Mouse (Mus musculus): ENCODE results near the gene Syne3. TPM values are rescaled to one million over a fixed set of nuclear protein-coding genes. Genes with fewer than 3 reads are reported as not detected.

The Syne3 gene
- polyA plus RNA-seq, 1 experiment from 2014 or later, result 0.49 TPM

DNA sequence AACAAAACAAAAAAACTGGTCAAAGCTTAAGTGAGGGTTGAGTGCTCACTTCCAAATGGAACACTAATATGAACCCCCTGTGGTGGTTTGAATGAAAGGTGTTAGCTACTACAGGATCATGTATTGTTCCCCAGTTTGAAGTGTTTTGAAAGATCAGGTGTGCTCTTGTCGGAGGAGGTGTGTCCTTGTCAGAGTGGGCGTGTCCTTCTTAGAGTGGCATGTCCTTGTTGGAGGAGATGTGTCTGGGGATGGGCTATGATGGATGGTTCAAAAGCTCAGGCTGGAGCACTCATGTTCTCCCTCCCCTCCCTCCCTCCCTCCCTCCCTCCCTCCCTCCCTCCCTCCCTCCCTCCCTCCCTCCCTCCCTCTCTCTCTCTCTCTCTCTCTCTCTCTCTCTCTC, 61.7 kb downstream of the Syne3 start:
- WGBS, result 76% methylated on average over 2 of the region's 2 CpGs
- no peak overlapping the region for H3K27ac ChIP-seq
- no peaks in the 10 kb centered on the region for H3K9me3 ChIP-seq
- H3K27me3 ChIP-seq (replicated peaks), result no peaks in the 10 kb centered on the region
- no peak for ATAC-seq (replicated peaks)
- H3K4me1 ChIP-seq, result no peaks in the 10 kb centered on the region
- H3K4me2 ChIP-seq, result no peak overlapping the region
- H3K9ac ChIP-seq, result no peak overlapping the region
- H3K36me3 ChIP-seq (replicated peaks), result no peaks in the 10 kb centered on the region
- H3K4me3 ChIP-seq, result no peak overlapping the region

DNA sequence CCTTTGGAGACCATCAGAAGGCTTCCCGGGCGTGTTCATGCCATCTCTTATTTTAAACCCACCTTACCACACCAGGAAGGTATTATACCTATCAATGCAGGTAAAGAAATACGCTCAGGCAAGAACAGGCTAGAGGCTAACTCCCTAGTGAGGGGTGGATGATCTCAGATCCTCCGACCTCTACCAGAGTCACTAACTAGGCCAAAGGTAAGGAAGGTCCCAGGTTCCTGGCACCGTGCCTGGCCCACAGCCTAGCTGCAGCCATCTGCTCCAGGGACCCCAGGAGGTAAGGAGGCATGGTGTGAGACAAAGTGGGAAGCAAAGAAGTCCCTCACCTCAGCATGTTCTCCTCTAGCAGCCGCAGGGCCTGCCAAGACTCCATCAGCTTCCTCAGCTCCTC, 63.4 kb downstream of the Syne3 start:
- Histone ChIP-seq H3K27me3 (replicated peaks) (no peaks in the 10 kb centered on the region; the same call in 1 of the 2 replicates), H3K4me3 (no peak overlapping the region), H3K9me3 (no peaks in the 10 kb centered on the region), H3K4me1 (no peaks in the 10 kb centered on the region), H3K27ac (no peak overlapping the region), H3K36me3 (replicated peaks) (no peaks in the 10 kb centered on the region), H3K9ac (no peak overlapping the region), H3K4me2 (no peak overlapping the region)
- WGBS, result 92% methylated on average over 6 of the region's 6 CpGs
- no peak for ATAC-seq (replicated peaks)

DNA sequence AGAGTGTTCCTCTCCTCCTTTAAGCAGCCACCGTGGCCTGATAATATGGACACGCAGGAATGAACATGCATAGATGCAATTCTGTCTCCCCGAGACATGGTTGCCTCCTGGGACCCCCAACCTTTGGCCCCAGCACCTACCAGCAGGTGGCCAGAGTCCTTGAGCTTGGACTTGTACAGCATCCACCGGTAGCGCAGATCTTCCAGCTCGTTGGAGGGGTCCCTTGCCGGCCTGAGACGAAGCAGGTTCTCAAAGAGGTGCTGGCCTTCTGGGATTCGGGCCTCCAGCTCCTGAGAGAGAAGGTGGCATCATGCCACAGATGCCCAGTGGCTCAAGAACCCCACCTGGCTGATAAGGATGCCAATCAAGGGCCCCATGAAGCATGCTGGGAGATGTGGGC, 69.1 kb downstream of the Syne3 start:
- Histone ChIP-seq H3K4me3 (no peak overlapping the region), H3K9ac (no peak overlapping the region), H3K4me1 (peaks cover 5% of the 10 kb centered on the region; the same call in 1 of the 2 replicates), H3K9me3 (no peaks in the 10 kb centered on the region), H3K36me3 (replicated peaks) (no peaks in the 10 kb centered on the region), H3K27ac (no peak overlapping the region), H3K4me2 (no peak overlapping the region), H3K27me3 (replicated peaks) (no peaks in the 10 kb centered on the region; the same call in 1 of the 2 replicates)
- no peak for ATAC-seq (replicated peaks)
- 85% methylated on average over 9 of the region's 9 CpGs for WGBS

DNA sequence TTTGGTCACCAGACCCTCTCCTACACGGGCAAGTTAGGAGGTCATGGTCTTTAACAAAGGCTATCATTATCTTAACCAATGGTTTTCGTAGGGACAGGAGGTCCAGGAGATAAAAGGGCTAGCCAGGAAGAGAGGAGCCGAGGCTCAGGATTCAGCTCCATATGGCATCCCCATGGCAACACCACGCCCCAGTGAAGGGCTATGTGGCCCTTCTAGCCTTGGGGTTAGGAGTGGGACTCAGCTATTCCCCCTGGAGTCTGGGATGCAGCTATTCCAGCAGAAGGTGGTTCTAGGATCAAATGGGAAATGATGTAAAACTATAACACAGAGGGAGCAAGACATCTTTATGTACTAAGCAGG, 69.6 kb downstream of the Syne3 start:
- H3K4me3 ChIP-seq, result no peak overlapping the region
- no peak overlapping the region for H3K27ac ChIP-seq
- no peak overlapping the region for H3K4me2 ChIP-seq
- no peak overlapping the region for H3K9ac ChIP-seq
- ATAC-seq (replicated peaks), result peak; percentile 27; the same call in 1 of the 2 replicates
- WGBS, result 12% methylated on average over 4 of the region's 4 CpGs
- H3K9me3 ChIP-seq, result no peaks in the 10 kb centered on the region
- H3K27me3 ChIP-seq (replicated peaks), result no peaks in the 10 kb centered on the region; the same call in 1 of the 2 replicates
- peaks cover 5% of the 10 kb centered on the region; the same call in 1 of the 2 replicates for H3K4me1 ChIP-seq
- no peaks in the 10 kb centered on the region for H3K36me3 ChIP-seq (replicated peaks)

DNA sequence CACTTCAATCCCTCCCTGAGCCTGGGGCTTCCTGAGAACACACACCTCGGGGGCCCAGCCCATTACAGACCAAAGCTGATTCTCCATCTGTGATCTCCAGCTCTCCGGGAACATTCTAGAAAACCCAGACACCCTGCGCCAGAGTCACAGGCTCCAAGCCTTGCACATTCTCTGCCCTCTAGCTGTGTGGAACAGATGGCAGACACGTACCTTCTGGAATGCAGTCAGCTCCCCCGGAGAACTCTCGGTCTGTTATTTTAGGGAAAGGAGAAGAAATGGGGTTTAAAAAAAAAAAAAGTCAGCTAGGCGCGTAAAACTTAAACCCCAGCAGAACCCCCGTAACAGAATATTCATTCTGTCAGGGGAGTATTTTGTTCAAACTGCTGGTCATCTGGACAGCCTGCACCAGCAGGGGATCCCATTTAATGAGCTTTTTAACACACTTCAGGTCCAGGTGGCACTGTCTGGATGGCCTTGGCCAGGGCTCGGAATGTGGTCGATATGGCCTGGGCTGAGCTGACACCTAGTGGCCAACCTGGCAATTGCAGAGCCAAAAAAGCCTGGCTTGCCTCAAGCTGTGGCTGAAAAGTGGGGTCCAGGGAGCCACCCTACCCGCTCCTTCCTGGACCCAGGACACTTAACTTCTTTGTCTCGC, 70.1 kb downstream of the Syne3 start:
- H3K4me2 ChIP-seq, result no peak overlapping the region
- no peaks in the 10 kb centered on the region; the same call in 1 of the 2 replicates for H3K27me3 ChIP-seq (replicated peaks)
- ATAC-seq (replicated peaks), result peak; percentile 88
- no peaks in the 10 kb centered on the region for H3K9me3 ChIP-seq
- H3K9ac ChIP-seq, result no peak overlapping the region
- H3K4me3 ChIP-seq, result no peak overlapping the region
- no peaks in the 10 kb centered on the region for H3K36me3 ChIP-seq (replicated peaks)
- 29% methylated on average over 13 of the region's 13 CpGs for WGBS
- H3K27ac ChIP-seq, result no peak overlapping the region
- H3K4me1 ChIP-seq, result peaks cover 5% of the 10 kb centered on the region; the same call in 1 of the 2 replicates

DNA sequence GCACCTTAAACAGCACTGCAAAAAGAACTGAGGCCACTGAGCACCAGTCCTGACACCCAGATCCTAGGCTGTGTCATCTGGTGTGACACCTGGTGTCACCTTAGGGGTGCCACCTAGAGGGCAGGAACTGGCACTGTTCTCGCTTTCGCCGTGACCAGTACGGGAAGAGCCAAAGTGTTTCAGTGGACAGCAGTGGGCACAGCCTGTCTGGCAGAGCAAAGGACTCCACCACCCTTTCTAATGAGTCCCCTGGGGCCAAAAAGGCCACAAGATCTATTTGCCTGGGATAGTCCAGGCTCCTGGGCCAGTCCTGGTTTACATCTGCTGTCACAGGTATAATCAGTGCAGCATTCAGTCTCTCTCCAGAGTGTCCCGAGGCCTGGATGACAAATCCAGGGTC, 70.7 kb downstream of the Syne3 start:
- Histone ChIP-seq H3K4me3 (no peak overlapping the region), H3K4me1 (peaks cover 5% of the 10 kb centered on the region; the same call in 1 of the 2 replicates), H3K9me3 (no peaks in the 10 kb centered on the region), H3K9ac (no peak overlapping the region), H3K27ac (no peak overlapping the region), H3K4me2 (no peak overlapping the region), H3K27me3 (replicated peaks) (no peaks in the 10 kb centered on the region; the same call in 1 of the 2 replicates), H3K36me3 (replicated peaks) (no peaks in the 10 kb centered on the region)
- peak; percentile 55 for ATAC-seq (replicated peaks)
- 69% methylated on average over 5 of the region's 5 CpGs for WGBS

DNA sequence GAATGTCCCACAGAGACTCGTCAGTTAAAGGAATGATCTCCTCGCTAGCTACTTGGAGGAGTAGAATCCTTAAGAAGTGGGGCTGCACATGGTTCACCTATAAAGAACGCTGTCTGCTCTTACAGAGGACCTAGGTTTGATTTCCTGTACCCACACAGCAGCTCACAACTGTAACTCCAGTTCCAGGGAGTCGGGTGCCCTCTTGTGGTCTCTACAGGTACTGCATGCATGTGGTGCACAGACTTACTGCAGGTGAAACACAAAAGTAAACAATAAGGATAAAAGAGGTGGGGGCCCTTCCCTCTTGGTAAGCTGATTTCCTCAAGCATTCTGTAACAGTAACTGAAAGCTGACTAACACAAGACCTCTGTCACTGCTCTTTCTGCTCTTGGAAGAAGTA, 73.4 kb downstream of the Syne3 start:
- Histone ChIP-seq H3K36me3 (replicated peaks) (no peaks in the 10 kb centered on the region), H3K4me2 (no peak overlapping the region), H3K27ac (no peak overlapping the region), H3K4me3 (no peak overlapping the region), H3K4me1 (peaks cover 5% of the 10 kb centered on the region; the same call in 1 of the 2 replicates), H3K27me3 (replicated peaks) (no peaks in the 10 kb centered on the region), H3K9ac (no peak overlapping the region), H3K9me3 (no peaks in the 10 kb centered on the region)
- 77% methylated on average over 4 of the region's 4 CpGs for WGBS
- ATAC-seq (replicated peaks), result no peak

DNA sequence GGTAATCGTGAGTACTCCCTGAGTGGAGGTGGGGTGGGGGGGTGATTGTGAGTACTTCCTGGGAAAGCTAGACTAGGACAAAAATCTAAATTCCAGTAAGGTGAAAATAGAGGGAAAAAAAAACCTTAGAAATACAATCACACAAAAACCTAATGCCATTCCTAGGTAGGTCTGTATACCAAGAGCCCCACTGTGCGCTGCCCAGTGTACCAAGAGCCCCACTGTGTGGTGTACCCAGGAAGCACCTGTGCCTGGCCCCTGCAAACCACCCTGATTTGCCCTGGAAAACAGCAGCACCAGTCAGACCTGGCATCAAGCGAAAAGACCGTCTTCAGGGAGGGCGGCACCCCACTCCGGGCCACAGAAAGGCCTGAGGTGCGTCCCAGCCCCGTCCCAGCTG, 74.5 kb downstream of the Syne3 start:
- no peaks in the 10 kb centered on the region for H3K36me3 ChIP-seq (replicated peaks)
- WGBS, result 86% methylated on average over 8 of the region's 8 CpGs
- H3K9me3 ChIP-seq, result no peaks in the 10 kb centered on the region
- no peak overlapping the region for H3K4me3 ChIP-seq
- peaks cover 5% of the 10 kb centered on the region; the same call in 1 of the 2 replicates for H3K4me1 ChIP-seq
- no peak overlapping the region for H3K9ac ChIP-seq
- no peaks in the 10 kb centered on the region for H3K27me3 ChIP-seq (replicated peaks)
- H3K27ac ChIP-seq, result no peak overlapping the region
- ATAC-seq (replicated peaks), result no peak
- no peak overlapping the region for H3K4me2 ChIP-seq

DNA sequence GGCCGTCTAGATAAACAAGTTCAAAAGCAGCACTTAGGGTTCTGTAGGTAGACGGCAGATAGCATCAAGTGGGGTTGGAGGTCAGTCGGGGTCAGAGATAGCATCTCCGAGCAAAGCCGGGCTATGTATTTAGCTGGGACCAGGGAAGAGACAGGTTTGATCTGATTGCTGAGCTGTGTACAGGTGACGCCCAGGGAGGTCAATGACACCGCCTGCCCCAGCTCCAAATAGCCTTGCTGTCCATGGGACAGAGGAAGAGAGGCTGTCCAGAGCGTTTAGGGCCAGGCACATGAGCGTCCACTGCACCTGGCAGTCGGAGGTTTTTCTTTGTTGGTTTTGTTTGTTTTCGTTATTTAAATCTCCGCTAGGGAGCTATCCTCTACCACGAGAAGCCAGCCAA, 75.8 kb downstream of the Syne3 start:
- no peak overlapping the region for H3K4me2 ChIP-seq
- no peak for ATAC-seq (replicated peaks)
- no peak overlapping the region for H3K27ac ChIP-seq
- H3K4me3 ChIP-seq, result no peak overlapping the region
- H3K9ac ChIP-seq, result no peak overlapping the region
- no peaks in the 10 kb centered on the region for H3K27me3 ChIP-seq (replicated peaks)
- no peaks in the 10 kb centered on the region for H3K9me3 ChIP-seq
- H3K36me3 ChIP-seq (replicated peaks), result no peaks in the 10 kb centered on the region
- 87% methylated on average over 13 of the region's 13 CpGs for WGBS
- no peaks in the 10 kb centered on the region for H3K4me1 ChIP-seq

DNA sequence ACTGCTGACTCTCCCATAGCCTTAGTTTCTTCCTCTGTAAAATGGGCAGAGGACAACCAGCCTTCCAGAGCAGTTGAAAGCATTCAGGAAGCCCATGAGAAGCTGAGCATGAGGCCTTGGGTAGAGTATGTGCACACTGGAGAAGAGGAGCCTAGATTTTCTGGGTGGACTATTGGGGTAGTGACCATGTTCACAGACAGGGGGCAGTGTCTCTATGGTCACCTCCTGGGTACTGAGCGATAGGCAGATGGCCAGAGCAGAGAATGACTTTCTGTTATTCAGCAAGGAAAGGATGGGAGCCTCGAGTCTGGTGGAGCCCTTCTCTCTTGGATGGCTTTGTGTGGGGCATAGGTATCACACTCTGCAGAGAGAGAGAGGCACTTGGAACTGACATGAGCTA, 76.4 kb downstream of the Syne3 start:
- no peak overlapping the region for H3K27ac ChIP-seq
- no peak overlapping the region for H3K4me3 ChIP-seq
- H3K9me3 ChIP-seq, result no peaks in the 10 kb centered on the region
- H3K9ac ChIP-seq, result no peak overlapping the region
- no peaks in the 10 kb centered on the region for H3K4me1 ChIP-seq
- H3K36me3 ChIP-seq (replicated peaks), result no peaks in the 10 kb centered on the region
- WGBS, result 75% methylated on average over 2 of the region's 2 CpGs
- ATAC-seq (replicated peaks), result no peak
- no peaks in the 10 kb centered on the region for H3K27me3 ChIP-seq (replicated peaks)
- H3K4me2 ChIP-seq, result no peak overlapping the region

DNA sequence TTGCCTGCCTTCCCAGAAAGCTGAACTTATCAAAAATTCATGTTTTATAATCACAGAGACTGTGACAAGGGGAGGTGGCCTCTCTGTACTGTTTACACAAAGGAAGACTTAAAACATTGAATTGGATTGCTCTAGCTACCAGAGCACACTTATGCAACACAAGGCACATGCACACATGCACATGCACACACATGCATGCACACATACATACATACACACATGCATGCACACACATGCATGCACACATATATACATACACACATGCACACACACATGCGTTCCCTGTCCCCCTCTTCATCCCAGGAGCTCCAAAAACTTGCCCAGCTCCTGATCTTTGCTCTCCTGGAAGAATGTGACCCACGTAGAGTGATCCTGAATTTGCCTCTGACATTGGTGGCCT, 83.8 kb downstream of the Syne3 start:
- Histone ChIP-seq H3K9ac (no peak overlapping the region), H3K9me3 (no peaks in the 10 kb centered on the region), H3K27me3 (replicated peaks) (no peaks in the 10 kb centered on the region), H3K27ac (peak overlapping the region; percentile 70), H3K36me3 (replicated peaks) (no peaks in the 10 kb centered on the region), H3K4me2 (no peak overlapping the region), H3K4me3 (no peak overlapping the region), H3K4me1 (peaks cover 25% of the 10 kb centered on the region)
- no peak for ATAC-seq (replicated peaks)
- WGBS, result 80% methylated on average over 2 of the region's 2 CpGs

DNA sequence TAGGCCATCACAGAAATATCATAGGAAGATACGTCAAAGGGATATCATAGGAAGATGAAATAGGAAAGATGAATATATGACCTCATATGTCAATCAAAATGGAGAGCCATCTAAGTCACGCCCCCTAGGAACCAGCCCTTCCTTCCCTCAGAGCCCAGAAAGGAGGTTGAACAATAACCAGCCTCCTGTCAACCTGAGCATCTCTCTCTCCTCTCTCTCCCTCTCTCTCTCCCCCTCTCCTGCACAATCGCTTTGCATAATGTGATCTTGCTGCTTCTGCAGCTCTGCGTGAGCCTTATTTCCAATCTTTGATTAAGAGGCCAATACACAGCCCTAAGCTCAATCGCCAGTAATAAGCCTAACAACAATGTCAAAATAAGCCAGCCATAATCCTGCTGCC, 84.6 kb downstream of the Syne3 start:
- peak overlapping the region; percentile 70 for H3K27ac ChIP-seq
- H3K9ac ChIP-seq, result no peak overlapping the region
- H3K36me3 ChIP-seq (replicated peaks), result no peaks in the 10 kb centered on the region
- H3K4me3 ChIP-seq, result no peak overlapping the region
- no peak overlapping the region for H3K4me2 ChIP-seq
- peak; percentile 34; the same call in 1 of the 2 replicates for ATAC-seq (replicated peaks)
- H3K4me1 ChIP-seq, result peaks cover 25% of the 10 kb centered on the region
- H3K27me3 ChIP-seq (replicated peaks), result no peaks in the 10 kb centered on the region
- WGBS, result 40% methylated on average over 5 of the region's 5 CpGs
- no peaks in the 10 kb centered on the region for H3K9me3 ChIP-seq

DNA sequence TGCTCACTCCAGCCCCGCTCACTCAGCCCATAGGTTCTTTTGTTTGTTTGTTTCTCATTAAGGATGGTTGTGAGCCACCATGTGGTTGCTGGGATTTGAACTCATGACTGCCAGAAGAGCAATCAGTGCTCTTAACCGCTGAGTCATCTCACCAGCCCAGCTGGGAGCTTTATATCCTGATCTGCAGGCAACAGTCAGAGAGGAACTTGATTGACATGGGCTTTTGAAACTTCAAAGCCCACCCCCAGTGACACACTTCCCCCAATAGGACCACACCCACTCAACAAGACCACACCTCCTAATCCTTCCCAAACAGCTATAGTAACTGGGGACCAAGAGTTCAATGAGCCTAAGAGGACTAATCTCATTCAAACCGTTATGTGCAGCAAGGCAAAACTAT, 85.1 kb downstream of the Syne3 start:
- 58% methylated on average over 3 of the region's 3 CpGs for WGBS
- no peaks in the 10 kb centered on the region for H3K36me3 ChIP-seq (replicated peaks)
- no peak overlapping the region for H3K4me2 ChIP-seq
- H3K9ac ChIP-seq, result no peak overlapping the region
- ATAC-seq (replicated peaks), result no peak
- peak overlapping the region; percentile 70; the same call in 1 of the 2 replicates for H3K27ac ChIP-seq
- no peaks in the 10 kb centered on the region for H3K9me3 ChIP-seq
- H3K4me3 ChIP-seq, result no peak overlapping the region
- H3K27me3 ChIP-seq (replicated peaks), result no peaks in the 10 kb centered on the region
- H3K4me1 ChIP-seq, result peaks cover 25% of the 10 kb centered on the region
